Mouse (Mus musculus) gonadal fat pad, adult 2 months (tissue): ENCODE measurements around the gene Cadm4. TPM values are rescaled to one million over a fixed set of nuclear protein-coding genes. Genes with fewer than 3 reads are reported as not detected.
"Not testable (repeated sequence)": the region's sequence is repeated elsewhere in the genome, so short reads cannot be mapped to it uniquely, and the experiment has no call there.

Experiments
- DNase-seq: peaks from one replicate; pipeline ENCODE4 v3.0.0-alpha.2; 2012; ENCODE audit warnings: low read depth
- polyA plus RNA-seq: library from polyadenylated mRNA; depleted of rRNA; stranded (reverse); fragments of >200 nt; gene quantifications from 2 replicates; pipeline ENCODE4 v1.2.3, GENCODE M21; 2012

The Cadm4 gene
- polyA plus RNA-seq, 1 experiment = 3.0 TPM

DNA sequence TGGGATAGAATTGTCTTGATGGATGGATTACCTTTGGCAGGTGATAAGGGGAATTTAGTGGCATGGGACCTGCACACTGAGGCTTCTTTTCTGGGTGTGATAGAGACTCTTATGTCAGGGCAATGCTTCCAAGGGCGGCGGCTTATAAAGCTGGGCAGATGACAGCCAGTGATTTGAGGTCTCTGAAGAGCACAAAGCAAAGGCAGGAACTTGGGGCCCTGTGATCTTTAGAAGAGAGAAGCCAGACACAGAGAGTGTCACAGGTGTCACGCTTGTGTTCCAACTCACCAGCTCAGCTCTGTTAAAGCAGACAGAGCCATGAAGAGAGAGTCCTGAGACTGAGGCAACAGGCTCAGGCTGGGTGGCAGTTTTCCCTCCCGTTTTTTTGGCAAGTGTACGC lies 13.9 kb upstream of the Cadm4 start:
- DNase-seq = no peak

GRCm38 (mm10) chr7:24469126-24469525 lies 12.7 kb upstream of the Cadm4 start:
- DNase-seq = no peak

- DNase-seq = no peak
Observed at GRCm38 (mm10) chr7:24470356-24470755, 11.5 kb upstream of the Cadm4 start.

GRCm38 (mm10) chr7:24472442-24472841 lies 9.4 kb upstream of the Cadm4 start:
- DNase-seq = no peak

DNA sequence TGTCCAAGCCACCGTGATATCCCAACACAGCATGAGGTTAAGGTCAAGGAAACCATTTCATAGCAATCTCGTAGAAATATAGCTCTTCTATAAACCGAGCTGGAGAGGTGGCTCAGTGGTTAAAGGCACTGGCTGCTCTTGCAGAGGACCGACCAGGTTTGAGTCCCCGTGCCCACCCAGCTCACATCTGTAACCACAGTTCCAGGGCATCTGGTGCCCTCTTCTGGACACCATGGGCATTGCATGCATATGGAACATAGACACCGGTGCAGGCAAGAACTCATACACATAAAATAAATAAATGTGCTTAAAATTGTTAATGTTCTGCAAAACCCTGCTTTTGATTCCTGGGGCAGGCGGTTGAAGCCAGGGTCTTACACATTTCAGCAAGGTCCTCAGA lies 8.9 kb upstream of the Cadm4 start:
- no peak for DNase-seq

GRCm38 (mm10) chr7:24473913-24474529 lies 7.8 kb upstream of the Cadm4 start:
- DNase-seq = no peak

DNA sequence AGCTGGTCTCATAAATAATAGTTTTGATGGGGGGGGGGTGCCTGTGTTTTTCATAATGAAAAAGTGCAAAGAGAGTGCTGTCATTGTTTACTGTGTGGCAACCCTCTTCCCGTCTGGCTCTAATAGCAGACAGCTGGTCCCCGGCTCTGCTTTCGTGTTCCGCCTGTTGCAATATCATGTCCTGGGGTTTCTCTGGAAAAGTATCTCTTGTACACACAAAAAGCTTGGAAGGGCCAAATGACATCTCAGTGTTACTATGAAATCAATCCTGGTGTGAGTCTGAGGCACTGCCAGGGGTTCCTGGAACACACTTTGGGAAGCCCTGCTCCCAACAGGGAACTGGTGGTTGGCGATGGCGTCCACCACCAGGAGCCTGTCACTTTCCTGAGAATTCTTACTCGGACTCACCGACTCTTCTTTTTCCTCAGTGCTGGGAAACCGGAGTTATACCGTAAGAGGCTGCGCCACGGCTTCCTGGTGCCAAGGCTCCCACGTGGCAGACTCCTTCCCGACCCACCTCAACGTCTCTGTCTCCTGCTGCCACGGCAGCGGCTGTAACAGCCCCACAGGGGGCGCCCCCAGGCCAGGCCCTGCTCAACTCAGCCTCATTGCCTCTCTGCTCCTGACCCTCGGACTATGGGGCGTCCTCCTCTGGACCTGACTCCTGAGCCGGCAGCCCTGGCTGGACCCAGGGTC lies 6.9 kb upstream of the Cadm4 start:
- no peak for DNase-seq

- no peak for DNase-seq
Observed at GRCm38 (mm10) chr7:24476338-24476737, 5.5 kb upstream of the Cadm4 start.

DNA sequence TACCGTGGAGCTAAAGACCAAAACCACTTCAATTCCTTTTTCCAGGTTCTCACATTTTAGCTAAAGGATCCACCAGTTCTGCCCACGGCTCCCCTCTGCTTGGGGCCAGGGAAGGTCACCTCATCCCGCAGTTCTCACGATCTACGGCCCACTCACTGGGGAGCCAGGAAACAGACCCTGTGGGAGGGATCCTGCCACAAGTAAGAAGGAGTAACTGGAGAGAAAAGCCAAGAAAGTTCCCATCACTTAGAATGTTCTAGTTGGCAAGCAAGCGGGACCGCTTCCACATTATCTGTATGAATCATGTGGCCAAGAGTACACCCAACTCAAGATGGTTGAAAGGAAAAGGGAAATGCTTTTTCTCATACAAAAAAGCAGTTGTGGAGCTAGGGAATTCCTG lies 5.0 kb upstream of the Cadm4 start:
- no peak for DNase-seq

GRCm38 (mm10) chr7:24478911-24479310 lies 2.9 kb upstream of the Cadm4 start:
- no peak for DNase-seq

DNA sequence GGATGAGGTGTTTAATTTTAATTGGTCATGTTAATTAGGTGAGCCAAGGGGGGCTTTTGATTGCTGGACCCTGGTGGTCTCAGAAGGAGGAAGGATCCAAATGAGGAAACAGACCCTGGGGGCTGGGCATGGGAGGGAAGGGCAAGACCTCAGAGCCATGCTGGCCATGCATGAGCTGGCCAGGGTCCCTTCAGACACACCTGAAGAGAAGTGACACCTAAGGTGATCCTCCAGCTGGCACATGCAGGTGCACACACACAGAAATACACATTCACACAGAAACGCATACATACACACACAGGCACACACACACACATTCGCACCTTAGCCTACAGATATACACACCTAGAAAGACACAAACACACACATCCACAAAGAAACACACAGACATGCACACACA lies 2.1 kb upstream of the Cadm4 start:
- no peak for DNase-seq

DNA sequence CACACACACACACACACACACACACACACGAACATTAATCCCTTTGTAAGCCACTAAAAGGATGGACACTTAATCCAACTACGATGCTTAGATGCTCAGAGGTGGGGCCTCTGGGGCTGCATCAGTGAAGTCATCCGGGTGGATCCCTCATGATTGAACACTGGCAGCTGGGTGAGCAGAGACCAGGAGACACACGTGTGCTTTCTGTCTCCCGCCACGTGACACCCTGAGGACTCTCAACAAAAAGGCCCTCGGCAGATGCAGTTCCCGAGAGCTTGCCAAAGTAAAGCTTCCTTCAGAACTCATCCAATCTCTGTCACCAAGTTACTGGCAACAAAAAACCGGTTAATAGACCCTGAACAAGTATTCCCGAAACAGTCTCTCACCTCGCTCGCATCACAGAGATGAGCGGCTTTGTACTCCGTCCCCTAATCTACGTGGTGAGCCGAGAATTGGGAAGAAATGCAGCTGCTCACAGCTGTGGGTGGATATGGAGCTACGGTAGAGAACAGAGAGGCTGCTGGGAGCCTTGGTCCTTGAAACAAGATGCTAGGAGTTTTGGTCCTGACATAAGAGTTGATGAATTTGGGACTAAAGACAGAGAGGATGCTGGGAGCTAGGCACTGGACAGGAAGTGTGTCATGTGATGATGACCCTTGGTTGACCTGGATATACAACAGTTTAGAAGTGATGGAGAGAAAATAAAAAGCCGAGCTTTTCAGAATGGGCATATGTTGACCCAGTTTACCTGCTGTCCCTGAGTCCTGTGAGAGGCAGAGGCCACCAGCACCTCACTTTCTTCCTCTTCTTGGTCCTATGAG lies 1.5 kb upstream of the Cadm4 start:
- DNase-seq = no peak

DNA sequence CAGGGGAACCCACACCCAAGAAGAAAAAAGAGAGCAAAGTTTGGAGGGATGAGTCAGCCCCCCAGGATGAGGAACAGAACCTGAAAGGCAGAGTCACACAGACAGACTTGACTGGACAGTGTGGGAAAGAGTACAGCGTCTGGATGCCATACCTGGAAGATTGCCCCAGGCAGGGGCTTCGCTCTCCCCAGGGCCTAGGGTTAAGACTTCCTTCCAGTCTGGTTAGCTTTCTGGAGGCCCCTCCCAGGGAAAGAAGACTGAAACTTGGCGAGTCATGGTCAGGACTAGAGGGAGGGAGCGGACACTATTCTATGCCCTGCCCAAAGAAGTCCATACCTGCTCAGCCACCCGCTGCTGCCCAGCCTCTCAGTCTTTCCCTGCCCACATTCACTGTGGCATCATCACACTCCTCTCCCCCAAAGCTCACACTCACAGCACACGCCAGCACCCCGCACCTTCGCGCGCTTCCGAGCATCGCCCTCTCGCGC lies 793 bp upstream of the Cadm4 start:
- no peak for DNase-seq

DNA sequence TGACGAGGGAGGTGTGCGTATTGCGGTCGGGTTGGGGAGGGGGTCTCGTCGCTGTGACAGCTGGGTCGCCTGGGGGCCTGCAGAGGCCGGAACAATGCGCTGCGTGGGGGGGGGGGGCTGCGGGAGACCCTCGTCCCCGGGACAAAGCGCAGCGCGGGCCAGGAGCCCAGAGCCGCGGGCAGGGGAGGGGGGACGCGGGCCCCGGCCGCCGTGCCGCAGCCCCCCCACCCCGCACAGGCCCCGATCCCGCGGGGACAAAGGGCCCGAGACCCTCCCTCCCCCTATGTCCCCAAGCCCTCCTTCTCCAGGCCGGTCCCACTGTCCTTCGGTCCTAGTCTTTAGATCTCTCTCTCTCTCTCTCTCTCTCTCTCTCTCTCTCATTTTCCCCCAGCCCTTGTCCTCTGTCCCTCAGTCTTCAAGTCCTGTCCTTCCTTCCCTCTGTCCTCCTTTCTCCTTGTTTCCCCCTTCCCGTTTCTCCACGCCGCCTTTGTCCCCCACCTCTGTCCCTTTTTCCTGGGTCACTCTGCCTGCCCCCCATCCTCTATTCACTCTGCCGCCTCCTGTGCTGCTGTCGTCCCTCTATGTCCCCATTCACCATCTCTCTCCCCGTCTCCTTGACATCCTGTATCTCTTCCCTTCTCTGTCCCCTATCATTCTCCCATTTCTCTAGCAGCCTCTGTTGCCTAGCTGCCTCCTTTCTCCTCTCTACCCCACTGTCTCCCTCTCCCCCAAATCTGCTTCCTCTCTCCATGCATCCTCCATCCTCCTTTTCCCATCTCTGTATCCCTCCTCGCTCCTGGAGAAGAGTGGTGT lies 591 bp downstream of the Cadm4 start:
- no peak for DNase-seq

GRCm38 (mm10) chr7:24483291-24483690 lies 1.5 kb downstream of the Cadm4 start:
- not testable (repeated sequence) for DNase-seq

DNA sequence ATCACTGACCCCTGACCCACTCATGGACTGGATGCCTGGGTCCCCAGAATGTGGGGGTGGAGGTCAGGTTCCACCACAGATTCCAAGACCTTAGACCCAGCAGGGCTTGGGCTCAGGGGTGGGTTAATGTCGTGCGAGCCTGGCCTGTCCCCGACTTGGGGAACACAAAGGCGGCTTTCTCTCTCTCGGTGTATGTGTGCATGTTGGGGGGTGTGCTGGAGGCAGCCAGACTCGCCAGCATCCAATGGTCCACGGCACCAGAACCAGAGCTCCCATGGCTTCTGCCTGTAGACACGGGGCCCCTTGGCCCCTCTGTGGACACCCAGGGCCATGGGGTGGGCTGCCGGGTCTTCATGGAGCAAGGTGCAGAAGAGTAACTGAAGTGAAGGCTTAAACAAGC lies 3.7 kb downstream of the Cadm4 start:
- DNase-seq = no peak

DNA sequence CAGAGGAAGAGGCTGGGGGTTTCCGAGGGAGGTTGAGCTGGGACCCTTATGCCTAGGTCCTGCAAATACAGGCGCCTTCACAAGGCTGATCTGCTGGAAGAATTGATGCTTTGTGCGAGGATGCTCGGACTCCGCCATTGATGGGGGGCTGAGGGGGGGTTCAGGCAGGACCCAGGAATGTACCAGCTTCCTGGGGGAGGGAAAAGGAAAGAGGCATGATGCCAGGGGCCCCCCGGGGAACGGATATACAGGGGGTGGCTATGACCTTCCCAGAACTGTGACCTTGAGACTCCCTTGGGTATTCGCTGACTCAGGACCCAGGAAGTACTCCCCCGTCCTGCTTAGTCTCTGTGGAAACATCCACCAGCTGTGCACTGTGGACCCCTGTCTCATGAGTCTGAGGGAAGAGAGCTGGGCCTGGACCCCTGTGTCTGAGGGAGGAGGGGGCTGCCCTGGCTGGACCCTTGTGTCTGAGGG lies 4.9 kb downstream of the Cadm4 start:
- no peak for DNase-seq

DNA sequence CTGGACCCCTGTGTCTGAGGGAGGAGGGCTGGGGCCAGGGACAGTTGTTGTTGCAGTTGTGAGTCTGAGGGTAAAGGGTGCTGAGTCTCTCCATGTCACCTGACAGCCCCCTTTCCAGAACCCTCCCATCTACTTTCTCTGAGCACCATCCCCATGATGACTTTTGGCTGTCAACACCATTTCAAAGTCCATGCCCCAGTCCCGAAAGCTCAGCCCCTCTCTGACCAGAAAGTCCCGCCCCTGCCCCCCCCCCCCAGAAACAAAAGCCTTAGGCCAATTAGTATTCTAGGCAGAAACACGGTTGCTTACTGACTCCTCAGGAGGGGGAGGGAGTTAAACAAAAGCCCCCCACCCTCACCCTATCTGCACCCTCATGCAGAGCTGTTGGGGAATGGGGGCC lies 5.6 kb downstream of the Cadm4 start:
- DNase-seq = no peak

GRCm38 (mm10) chr7:24488303-24488702 lies 6.5 kb downstream of the Cadm4 start:
- DNase-seq = no peak

- DNase-seq = no peak
Observed at GRCm38 (mm10) chr7:24499856-24500577, 18.2 kb downstream of the Cadm4 start.

GRCm38 (mm10) chr7:24500929-24501328 lies 19.1 kb downstream of the Cadm4 start:
- no peak for DNase-seq
